Mouse (Mus musculus) heart, postnatal 14 days (tissue): Measurements from ENCODE around the gene Cyp1a2. TPM values are rescaled to one million over a fixed set of nuclear protein-coding genes. Genes with fewer than 3 reads are reported as not detected.

ENCODE experiments used
- DNase-seq, 2 experiments: peaks; one replicate each; pipeline ENCODE4 v3.0.0; 2021 to 2022
- intact Hi-C: fragments of 180-260 bp; cut with DNase I; formaldehyde crosslinking; loops from one replicate; pipeline ENCODE4 v1.15.1; 2025
- total RNA-seq, 2 experiments: library from RNA; stranded (reverse); gene quantifications; 2 replicates each; pipeline ENCODE4 v1.2.3; 2021

The Cyp1a2 gene
- total RNA-seq, 2 experiments from 2014 or later = not detected

DNA sequence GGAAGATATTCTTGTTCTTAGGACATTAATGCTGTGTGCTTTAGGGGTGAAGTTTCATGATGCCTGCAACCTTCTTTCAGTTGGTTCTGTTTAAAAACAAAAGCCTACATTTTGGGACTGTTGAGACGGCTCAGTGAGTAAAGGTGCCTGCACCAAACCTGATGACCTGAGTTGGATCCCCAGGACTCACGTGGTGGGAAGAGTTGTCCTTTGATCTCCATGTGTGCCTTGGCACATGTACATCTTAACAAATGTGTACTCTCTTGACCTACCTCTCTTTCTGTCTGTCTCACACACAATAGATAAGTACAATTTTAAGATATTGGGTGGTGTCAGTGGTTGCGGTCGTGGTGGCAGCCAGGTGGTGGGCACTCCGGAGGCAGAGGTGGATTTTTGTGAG lies 2.5 kb upstream of the Cyp1a2 start:
- intact Hi-C loops = no loop called here
- DNase-seq = no peak

GRCm38 (mm10) chr9:57681411-57681810 lies 2.1 kb downstream of the Cyp1a2 start:
- no peak for DNase-seq
- intact Hi-C loops = no loop called here

DNA sequence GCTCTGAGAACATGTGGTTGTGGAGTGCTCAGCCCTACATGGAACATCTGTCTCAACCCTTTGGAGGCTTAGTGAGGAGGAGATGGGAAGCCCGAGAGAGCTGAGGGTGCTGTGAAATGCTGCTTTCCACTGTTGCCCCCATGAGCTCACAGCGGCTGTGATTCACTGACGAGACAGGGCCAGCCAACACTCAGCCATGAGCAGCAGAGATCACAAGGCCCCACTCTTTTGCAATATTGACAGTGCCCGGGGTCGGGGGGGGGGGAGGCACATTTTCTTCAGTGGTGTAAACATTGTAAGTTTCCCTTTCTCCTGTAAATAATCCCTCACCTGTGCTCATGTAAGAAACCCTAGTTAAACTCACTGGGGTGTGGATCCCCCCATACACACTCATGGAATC lies 12.0 kb downstream of the Cyp1a2 start:
- intact Hi-C loops = no loop called here
- DNase-seq = no peak

- DNase-seq = no peak
- intact Hi-C loops = no loop called here
Observed at GRCm38 (mm10) chr9:57671037-57671436, 12.5 kb downstream of the Cyp1a2 start.

- intact Hi-C loops = no loop called here
- DNase-seq = no peak
Observed at GRCm38 (mm10) chr9:57669566-57669965, 13.9 kb downstream of the Cyp1a2 start.

DNA sequence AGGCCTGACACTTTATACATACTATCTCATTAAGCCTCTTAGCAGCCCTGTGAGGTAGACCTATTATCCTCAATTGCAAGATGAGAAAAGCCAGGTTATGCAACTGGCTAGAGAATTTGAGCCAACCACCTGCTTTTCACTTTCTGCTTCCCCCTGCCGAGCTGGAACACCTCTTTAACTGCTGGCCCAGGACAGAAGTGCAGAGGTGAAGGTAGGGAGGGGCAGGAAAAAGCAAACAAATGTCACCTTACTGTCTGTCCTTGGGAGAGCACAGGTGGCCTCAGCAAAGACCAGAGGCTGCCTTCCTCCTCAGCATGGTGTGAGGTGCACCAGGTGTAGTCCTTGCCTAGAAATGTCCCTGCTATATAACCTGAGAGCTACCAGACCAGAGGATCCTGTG lies 15.2 kb downstream of the Cyp1a2 start:
- intact Hi-C loops = no loop called here
- DNase-seq = no peak

- intact Hi-C loops = no loop called here
- no peak for DNase-seq
Observed at GRCm38 (mm10) chr9:57667817-57668216, 15.7 kb downstream of the Cyp1a2 start.

DNA sequence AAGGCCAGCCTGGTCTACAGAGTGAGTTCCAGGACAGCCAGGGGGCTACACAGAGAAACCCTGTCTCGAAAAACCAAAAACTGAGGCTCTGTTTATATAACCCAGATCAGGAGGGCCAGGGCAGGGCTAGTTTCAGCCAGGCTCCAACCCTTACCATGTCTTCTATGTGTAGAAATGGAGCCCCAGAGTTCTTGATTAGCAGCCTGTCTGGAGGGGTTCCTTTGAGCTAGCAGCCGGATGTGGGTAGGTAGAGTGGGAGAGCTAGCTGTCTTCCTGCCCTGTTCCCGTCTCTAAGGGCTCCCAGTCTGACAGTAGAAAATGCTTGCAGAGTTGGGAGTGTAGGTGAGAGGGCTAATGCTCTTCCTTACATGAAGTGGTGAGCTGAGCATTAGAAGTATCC lies 16.4 kb downstream of the Cyp1a2 start:
- intact Hi-C loops = no loop called here
- no peak for DNase-seq

DNA sequence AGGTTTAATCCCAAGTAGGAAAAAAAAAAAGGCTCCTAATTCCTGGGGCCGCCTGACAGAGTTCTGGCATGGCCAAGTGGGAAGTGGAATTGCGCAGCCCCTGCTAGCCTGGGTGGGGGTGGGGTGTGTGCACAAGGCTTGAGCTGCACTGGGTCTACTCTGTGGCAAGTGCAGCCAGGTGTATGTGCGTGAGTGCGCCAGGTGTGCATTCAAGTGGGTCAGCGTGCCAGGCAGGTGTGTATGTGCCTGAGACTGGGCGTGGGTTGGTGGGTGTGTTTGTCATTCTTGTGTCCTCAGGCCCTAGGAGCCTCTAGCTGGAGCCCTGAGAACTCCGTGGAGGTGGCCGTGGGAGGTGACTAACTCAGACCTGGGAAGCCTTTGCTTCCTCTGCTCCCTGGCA lies 17.0 kb downstream of the Cyp1a2 start:
- DNase-seq = no peak
- intact Hi-C loops = no loop called here

- no peak for DNase-seq
- intact Hi-C loops = no loop called here
Observed at GRCm38 (mm10) chr9:57664616-57665015, 18.9 kb downstream of the Cyp1a2 start.

GRCm38 (mm10) chr9:57661552-57661951 lies 22.0 kb downstream of the Cyp1a2 start:
- intact Hi-C loops = no loop called here
- no peak for DNase-seq

DNA sequence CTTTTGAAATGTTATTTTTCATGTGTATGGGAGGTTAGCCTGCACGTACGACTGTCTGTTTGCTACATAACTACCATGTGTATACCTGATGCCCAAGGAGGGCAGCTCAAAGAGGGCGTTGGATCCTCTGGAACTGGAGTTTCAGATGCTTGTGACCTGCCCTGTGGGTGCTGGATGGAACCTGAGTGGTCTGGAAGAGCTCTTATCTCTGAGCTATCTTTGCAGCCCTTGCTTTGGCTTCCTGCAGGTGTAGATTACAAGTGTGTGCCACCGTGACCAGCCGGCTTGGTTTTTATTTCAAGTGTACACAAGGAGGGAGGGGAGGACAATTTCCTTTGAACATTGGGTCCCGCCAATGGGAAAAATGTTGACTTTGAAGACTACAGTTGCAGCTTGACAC lies 23.0 kb downstream of the Cyp1a2 start:
- no peak for DNase-seq
- intact Hi-C loops = no loop called here

DNA sequence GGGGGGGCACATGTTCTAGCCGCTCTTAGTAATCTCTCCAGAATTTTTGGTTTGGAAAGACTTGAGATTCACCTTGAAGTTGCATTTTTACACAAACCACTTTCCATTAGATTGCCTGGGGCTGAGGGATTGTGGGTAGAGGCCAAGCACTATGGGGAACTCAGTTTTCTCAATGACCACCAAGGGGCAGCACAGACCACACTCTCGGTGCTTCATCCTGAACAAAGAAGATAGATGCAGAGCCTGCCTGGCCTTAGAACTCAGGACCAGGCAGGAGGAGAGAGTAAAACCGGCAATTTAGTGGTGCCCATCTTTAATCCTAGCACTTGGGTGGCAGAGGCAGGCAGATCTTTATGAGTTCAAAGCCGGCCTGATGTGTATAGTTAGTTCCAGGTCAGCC lies 23.7 kb downstream of the Cyp1a2 start:
- intact Hi-C loops = loop anchor here (1.0 to 10.0 kb wide), 3 partner anchors 85 to 335 kb away; no protein-coding TSS in a partner anchor
- DNase-seq = peak; percentile 79 to 84

DNA sequence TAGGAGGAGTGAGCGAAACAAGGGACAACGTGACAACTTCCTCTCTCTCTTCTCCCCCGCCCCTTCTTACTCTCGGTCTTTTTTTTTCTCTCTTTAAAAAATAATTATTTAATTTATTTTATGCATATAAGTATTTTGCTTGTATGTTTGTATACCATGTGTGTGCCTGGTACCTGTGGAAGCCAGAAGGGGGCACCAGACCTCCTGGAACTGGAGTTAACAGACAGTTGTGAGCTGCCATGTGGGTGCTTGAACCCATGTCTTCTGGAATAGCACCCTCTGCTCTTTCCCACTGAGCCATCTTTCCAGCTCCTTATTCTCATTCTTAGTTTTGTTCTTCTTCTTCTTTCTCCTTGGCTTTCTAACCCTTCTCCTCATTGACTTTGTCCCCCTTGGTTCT lies 24.5 kb downstream of the Cyp1a2 start:
- no peak for DNase-seq
- intact Hi-C loops = loop anchor here (1.0 to 10.0 kb wide), 3 partner anchors 85 to 336 kb away; no protein-coding TSS in a partner anchor

GRCm38 (mm10) chr9:57657843-57658242 lies 25.7 kb downstream of the Cyp1a2 start:
- no peak for DNase-seq

GRCm38 (mm10) chr9:57656631-57657350 lies 26.7 kb downstream of the Cyp1a2 start:
- DNase-seq = no peak
- intact Hi-C loops = loop anchor here (5.0 to 10.0 kb wide), 2 partner anchors 169 to 338 kb away; no protein-coding TSS in a partner anchor

More at GRCm38 (mm10) chr9:57657843-57658242, 25.7 kb downstream of the Cyp1a2 start:
- intact Hi-C loops = loop anchor here (5.0 to 10.0 kb wide), 2 partner anchors 171 to 337 kb away; no protein-coding TSS in a partner anchor

GRCm38 (mm10) chr9:57655749-57656148 lies 27.8 kb downstream of the Cyp1a2 start:
- peak; percentile 93 to 98 for DNase-seq
- intact Hi-C loops = loop anchor here (1.0 to 10.0 kb wide), 5 partner anchors 26 to 339 kb away; no protein-coding TSS in a partner anchor

GRCm38 (mm10) chr9:57654966-57655365 lies 28.5 kb downstream of the Cyp1a2 start:
- no peak for DNase-seq
- intact Hi-C loops = loop anchor here (1.0 to 10.0 kb wide), 6 partner anchors 26 to 340 kb away; no protein-coding TSS in a partner anchor

DNA sequence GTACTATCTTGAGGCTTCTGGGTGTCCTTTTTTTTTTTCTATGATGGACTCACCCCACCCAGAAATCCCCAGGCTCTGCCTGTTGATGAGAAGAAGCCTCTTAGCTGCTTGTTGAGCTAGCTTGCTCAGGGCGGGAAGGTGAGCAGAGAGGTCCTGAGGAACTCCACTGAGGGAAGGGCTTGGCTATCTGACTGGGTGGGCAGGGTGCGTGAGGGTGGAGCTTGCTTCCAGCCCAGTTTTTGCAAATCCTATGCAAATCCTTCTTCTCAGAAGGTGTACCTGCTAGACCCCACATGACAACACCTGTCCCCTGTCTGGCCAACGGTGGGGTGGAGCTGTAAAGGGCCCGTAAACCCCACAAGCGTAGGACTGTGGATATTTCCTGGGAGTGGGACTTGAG lies 30.2 kb downstream of the Cyp1a2 start, which contains the start of gene Csk:
Gene Csk (minus strand): TSS at position 349 of the 400 bp plus-strand sequence.
- intact Hi-C loops = loop anchor here (5.0 to 10.0 kb wide), 2 partner anchors 61 to 342 kb away; no protein-coding TSS in a partner anchor
- DNase-seq = no peak

- intact Hi-C loops = loop anchor here (5.0 to 10.0 kb wide), 2 partner anchors 61 to 342 kb away; no protein-coding TSS in a partner anchor
Observed at GRCm38 (mm10) chr9:57652855-57653254, 30.6 kb downstream of the Cyp1a2 start.

GRCm38 (mm10) chr9:57652351-57652750 lies 31.2 kb downstream of the Cyp1a2 start:
- intact Hi-C loops = loop anchor here (5.0 to 10.0 kb wide), 2 partner anchors 60 to 342 kb away; no protein-coding TSS in a partner anchor
- DNase-seq = no peak

More at GRCm38 (mm10) chr9:57652855-57653254, 30.6 kb downstream of the Cyp1a2 start:
- no peak for DNase-seq
